ENCODE assay signal across 8 mouse cellular contexts in the genomic region with DNA sequence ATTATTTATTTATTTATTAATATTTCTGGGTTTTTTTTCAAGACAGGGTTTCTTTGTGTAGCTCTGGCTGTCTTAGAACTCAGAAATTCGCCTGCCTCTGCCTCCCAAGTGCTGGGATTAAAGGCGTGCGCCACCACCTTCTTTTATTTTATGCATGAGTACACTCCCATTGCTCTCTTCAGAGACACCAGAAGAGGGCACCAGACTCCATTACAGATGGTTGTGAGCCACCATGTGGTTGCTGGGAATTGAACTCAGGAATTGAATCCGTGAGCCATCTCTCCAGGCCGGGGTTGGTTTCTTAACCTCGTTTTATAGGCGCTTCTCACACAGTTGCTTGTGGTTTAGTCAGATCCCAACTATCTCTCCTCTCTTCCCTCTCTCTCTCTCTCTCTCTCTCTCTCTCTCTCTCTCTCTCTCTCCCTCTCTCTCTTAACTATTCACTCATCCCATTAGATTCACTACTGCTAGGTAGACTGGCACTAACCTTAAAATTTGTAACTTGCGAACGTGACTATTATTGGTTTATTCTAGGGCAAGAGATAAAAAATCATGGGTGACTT. TPM values are rescaled to one million over a fixed set of nuclear protein-coding genes. Genes with fewer than 3 reads are reported as not detected.
DNase-seq lines count a peak whose midpoint lies in the region; ATAC-seq and TF ChIP-seq lines count a peak whose summit lies in the region.

No protein-coding gene starts in this region.

- peak overlapping the region; percentile 95 for H3K4me3 ChIP-seq in E14TG2a.4 (replicated peaks; ENCODE audit: low read length)
- peak overlapping the region; percentile 84 for H3K4me3 ChIP-seq in hindbrain, embryonic 14.5 days (replicated peaks; ENCODE audit: low read length)
- peak overlapping the region; percentile 82 for H3K4me3 ChIP-seq in liver, embryonic 12.5 days

- 0 out of 2 replicates have a peak, but pooled peaks cover 2% of the 10 kb centered on the region for H3K27me3 ChIP-seq in E14TG2a.4 (ENCODE audit: insufficient read depth, low read length)
- H3K27me3 ChIP-seq in hindbrain, embryonic 14.5 days (ENCODE audit: control insufficient read depth, insufficient read depth, low read length) = no peaks in the 10 kb centered on the region
- H3K27me3 ChIP-seq in liver, embryonic 12.5 days (replicated peaks) = no peaks in the 10 kb centered on the region

- peak overlapping the region; percentile 75 for H3K4me2 ChIP-seq in hindbrain, embryonic 14.5 days (replicated peaks)
- peak overlapping the region; percentile 90 for H3K4me2 ChIP-seq in liver, embryonic 12.5 days

- DNase-seq in adrenal gland, postnatal 10 days = peak; percentile 4
- no peak for DNase-seq in adrenal gland, adult 8-10 months
- peak; percentile 16 to 42 for DNase-seq in cerebellum, postnatal 36 days
- DNase-seq in hindbrain, embryonic 14.5 days (ENCODE audit: low spot score) = no peak
- peak; percentile 19 to 24 for DNase-seq in spleen, postnatal 10 days (ENCODE audit: low spot score in 2 of 2)
- no peak for DNase-seq in right cerebral cortex, postnatal 4 days

- WGBS in hindbrain, embryonic 14.5 days = 29% methylated on average over 9 of the region's 9 CpGs
- 29% methylated on average over 9 of the region's 9 CpGs for WGBS in liver, embryonic 12.5 days (ENCODE audit: insufficient replicate concordance)

- TF ChIP-seq CTCF in E14TG2a.4 (conservative IDR thresholded peaks at IDR 0.05; ENCODE audit: low read length) = peak; percentile 57

- H3K36me3 ChIP-seq in E14TG2a.4 (ENCODE audit: insufficient read depth, low read length) = no peaks in the 10 kb centered on the region
- H3K36me3 ChIP-seq in hindbrain, embryonic 14.5 days (replicated peaks; ENCODE audit: control insufficient read depth, insufficient read depth) = no peaks in the 10 kb centered on the region
- H3K36me3 ChIP-seq in liver, embryonic 12.5 days = no peaks in the 10 kb centered on the region

- no peak for ATAC-seq in hindbrain, embryonic 14.5 days (ENCODE audit: low FRiP score)
- peak; percentile 20 for ATAC-seq in liver, embryonic 12.5 days

- H3K9me3 ChIP-seq in E14TG2a.4 (ENCODE audit: low read length) = no peaks in the 10 kb centered on the region
- no peaks in the 10 kb centered on the region for H3K9me3 ChIP-seq in hindbrain, embryonic 14.5 days (ENCODE audit: control insufficient read depth, low read length)
- H3K9me3 ChIP-seq in liver, embryonic 12.5 days (replicated peaks) = no peaks in the 10 kb centered on the region

- H3K27ac ChIP-seq in hindbrain, embryonic 14.5 days = no peak overlapping the region; the same call in 1 of the 2 replicates
- H3K27ac ChIP-seq in liver, embryonic 12.5 days = peak overlapping the region; percentile 86; the same call in 1 of the 2 replicates

- H3K9ac ChIP-seq in hindbrain, embryonic 14.5 days = no peak overlapping the region
- H3K9ac ChIP-seq in liver, embryonic 12.5 days = peak overlapping the region; percentile 31; the same call in 1 of the 2 replicates

- H3K4me1 ChIP-seq in E14TG2a.4 (replicated peaks; ENCODE audit: low read depth, low read length) = peaks cover 21% of the 10 kb centered on the region
- H3K4me1 ChIP-seq in hindbrain, embryonic 14.5 days (replicated peaks; ENCODE audit: control insufficient read depth, insufficient read depth, low read length) = peaks cover 20% of the 10 kb centered on the region
- peaks cover 29% of the 10 kb centered on the region for H3K4me1 ChIP-seq in liver, embryonic 12.5 days

RNA-seq across cellular contexts. Expression of gene Alms1, which starts 0.4 kb away (rescaled TPM):
- total RNA-seq in adrenal gland, postnatal 10 days (2021) = 1 to 10 TPM; 4.4 to 9.4 TPM
- 10 to 100 TPM in 3 of 4 experiments, 1 to 10 TPM in 1; 9.1 to 23.4 (median 15.1) TPM for total RNA-seq in adrenal gland, adult 8-10 months (2022)
- 5.0 and 5.6 TPM in 2 replicates for polyA plus RNA-seq in hindbrain, embryonic 14.5 days (2014; fragmentation: Nextera tagmentation; extraction: Ambion mirVana)
- 3.2 and 3.4 TPM in 2 replicates for polyA plus RNA-seq in liver, embryonic 12.5 days (2016; fragmentation: Nextera tagmentation; extraction: Ambion mirVana)

Comparison
In these comparisons a context has a peak if more than half of its experiments do, and no peak if none do; other contexts are left out.
1. DNase-seq: peak in adrenal gland, postnatal 10 days (single experiment), cerebellum, postnatal 36 days (2 of 2) and spleen, postnatal 10 days (2 of 2); none in adrenal gland, adult 8-10 months (single experiment), hindbrain, embryonic 14.5 days (single experiment) and right cerebral cortex, postnatal 4 days (single experiment).
2. Peak in every context shown above with its lines, with median percentiles within 50 percentile points of each other: H3K4me3 ChIP-seq.